Mouse (Mus musculus) liver, embryonic 14 days (tissue): Measurements from ENCODE around the gene Ankrd33. TPM values are rescaled to one million over a fixed set of nuclear protein-coding genes. Genes with fewer than 3 reads are reported as not detected.

Experiments used
- polyA plus RNA-seq: library from polyadenylated mRNA; depleted of rRNA; stranded (reverse); fragments of >200 nt; gene quantifications from 2 replicates; pipeline ENCODE4 v1.2.3, GENCODE M21; 2012; rRNA removed

Ankrd33 gene
- polyA plus RNA-seq, result not detected in 2 replicates

GRCm38 (mm10) chr15:101115511-101116110, at the start of gene Ankrd33:
TSS of gene Ankrd33 (plus strand) at chr15:101115755.

GRCm38 (mm10) chr15:101077813-101078730, 37.5 kb upstream of the Ankrd33 start, which contains the start of gene Fignl2:
TSS of gene Fignl2 (minus strand) at chr15:101078567.

GRCm38 (mm10) chr15:101128181-101129089, 12.9 kb downstream of the Ankrd33 start, which contains the start of gene Acvrl1:
TSS of gene Acvrl1 (plus strand) at chr15:101128522.

Other genes starting within 250 kb of the Ankrd33 start
- 0.07 and 0.28 TPM in 2 replicates for gene Scn8a, start 245.9 kb upstream of the Ankrd33 start, polyA plus RNA-seq
- not detected in 2 replicates for gene Gm47841, start 68.4 kb upstream of the Ankrd33 start, polyA plus RNA-seq
- gene Fignl2, start 37.2 kb upstream of the Ankrd33 start, polyA plus RNA-seq, result 1.0 and 1.2 TPM in 2 replicates
- gene Acvrl1, start 12.8 kb downstream of the Ankrd33 start, polyA plus RNA-seq, result 1.1 and 1.4 TPM in 2 replicates
- 3.1 and 3.4 TPM in 2 replicates for gene Acvr1b, start 58.3 kb downstream of the Ankrd33 start, polyA plus RNA-seq
- gene Grasp, start 108.4 kb downstream of the Ankrd33 start, polyA plus RNA-seq, result 0.46 and 0.78 TPM in 2 replicates
- 0.34 and 0.45 TPM in 2 replicates for gene Nr4a1, start 138.5 kb downstream of the Ankrd33 start, polyA plus RNA-seq
- gene Atg101, start 168.5 kb downstream of the Ankrd33 start, polyA plus RNA-seq, result 18.2 and 18.4 TPM in 2 replicates
- 0.10 and 0.14 TPM in 2 replicates for gene 6030408B16Rik, start 177.5 kb downstream of the Ankrd33 start, polyA plus RNA-seq